Mouse (Mus musculus) stomach, postnatal 0 days (tissue): ENCODE measurements around the gene Ndufs3.

ENCODE experiments used
- CTCF ChIP-seq: IDR thresholded peaks from 2 replicates; pipeline ENCODE4 v1.5.1; 2016; ENCODE audit warnings: antibody characterized with exemption, low read depth, mild to moderate bottlenecking, moderate library complexity
- EP300 ChIP-seq: optimal IDR thresholded peaks from 2 replicates; pipeline ENCODE3; 2016; ENCODE audit warnings: antibody characterized with exemption

DNA sequence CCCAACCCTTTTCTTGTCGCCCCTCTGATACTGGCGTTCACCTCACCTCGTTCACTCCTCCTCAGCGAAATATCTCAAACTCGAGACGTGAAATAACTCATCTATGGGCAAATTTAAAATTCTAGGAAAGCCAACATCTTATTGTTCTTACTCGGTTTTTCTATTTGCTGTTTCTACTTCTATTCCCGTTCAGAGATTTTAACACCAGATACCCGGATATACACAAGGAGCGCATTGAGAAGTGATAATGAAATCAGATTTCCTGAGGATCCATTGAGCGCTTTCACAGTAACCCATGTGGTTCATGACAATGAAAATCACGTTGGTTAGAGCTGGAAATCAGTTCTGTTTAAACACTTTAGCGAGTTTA is 57.0 kb downstream of the Ndufs3 start:
- TF ChIP-seq EP300 (no peak), CTCF (no peak)
